Mouse (Mus musculus): ENCODE results near the gene Mmrn2. TPM values are rescaled to one million over a fixed set of nuclear protein-coding genes. Genes with fewer than 3 reads are reported as not detected.

Gene Mmrn2
- polyA plus RNA-seq, 1 experiment: 19.4 TPM

DNA sequence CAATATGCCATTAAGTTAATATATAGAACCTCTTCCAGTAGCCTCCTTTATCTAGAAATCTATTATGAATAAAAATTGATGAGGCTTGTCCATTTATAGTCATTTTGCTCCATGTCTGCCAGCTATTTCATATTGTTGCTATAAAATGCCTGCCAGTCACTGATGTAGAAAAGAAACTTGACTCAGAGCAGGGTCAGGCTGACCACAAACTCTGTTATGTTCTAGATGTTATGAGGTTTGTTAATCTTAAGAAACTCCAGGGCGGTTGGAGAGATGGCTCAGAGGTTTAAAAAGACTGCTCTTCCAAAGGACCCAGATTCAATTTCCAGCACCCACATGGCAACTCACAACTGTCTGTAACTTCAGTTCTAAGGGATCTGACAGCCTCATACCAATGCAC, 45.8 kb downstream of the Mmrn2 start:
- 85% methylated on average over 1 of the region's 1 CpGs for WGBS

GRCm38 (mm10) chr14:34428274-34428673, 53.0 kb downstream of the Mmrn2 start:
- Histone ChIP-seq H3K36me3 (ENCODE audit: control insufficient read depth, insufficient read depth, low read length) (peaks cover 2% of the 10 kb centered on the region; the same call in 1 of the 2 replicates), H3K27me3 (replicated peaks; ENCODE audit: control insufficient read depth, insufficient read depth, low read length) (no peaks in the 10 kb centered on the region), H3K27ac (ENCODE audit: insufficient read depth, low read depth, low read length) (no peak overlapping the region), H3K4me3 (ENCODE audit: insufficient read depth, low read depth, low read length) (no peak overlapping the region), H3K4me1 (ENCODE audit: control insufficient read depth, insufficient read depth, low read length) (no peaks in the 10 kb centered on the region)
- no peak for TF ChIP-seq POLR2A (IDR thresholded peaks at IDR 0.05; ENCODE audit: low read depth, low read length)
- TF ChIP-seq CTCF (conservative IDR thresholded peaks at IDR 0.05; ENCODE audit: insufficient read depth, insufficient read length, low read depth, low read length): peak; percentile 11; the same call in 1 of the 2 replicates
- DNase-seq: no peak
- 97% methylated on average over 3 of the region's 3 CpGs for WGBS

More for the DNA sequence above, 45.8 kb downstream of the Mmrn2 start:
- no peaks in the 10 kb centered on the region for H3K27me3 ChIP-seq (replicated peaks; ENCODE audit: control insufficient read depth, insufficient read depth, low read length)
- H3K36me3 ChIP-seq (ENCODE audit: control insufficient read depth, insufficient read depth, low read length): no peaks in the 10 kb centered on the region; the same call in 1 of the 2 replicates
- H3K4me1 ChIP-seq (ENCODE audit: control insufficient read depth, insufficient read depth, low read length): peaks cover 3% of the 10 kb centered on the region; the same call in 1 of the 2 replicates
- TF ChIP-seq CTCF (conservative IDR thresholded peaks at IDR 0.05; ENCODE audit: insufficient read depth, insufficient read length, low read depth, low read length): no peak
- TF ChIP-seq POLR2A (IDR thresholded peaks at IDR 0.05; ENCODE audit: low read depth, low read length): no peak
- no peak overlapping the region for H3K4me3 ChIP-seq (ENCODE audit: insufficient read depth, low read depth, low read length)
- H3K27ac ChIP-seq (ENCODE audit: insufficient read depth, low read depth, low read length): no peak overlapping the region
- no peak for DNase-seq

- no peak for TF ChIP-seq POLR2A (IDR thresholded peaks at IDR 0.05; ENCODE audit: low read depth, low read length)
- no peak for TF ChIP-seq CTCF (conservative IDR thresholded peaks at IDR 0.05; ENCODE audit: insufficient read depth, insufficient read length, low read depth, low read length)
- Histone ChIP-seq H3K36me3 (ENCODE audit: control insufficient read depth, insufficient read depth, low read length) (peaks cover 2% of the 10 kb centered on the region; the same call in 1 of the 2 replicates), H3K27ac (ENCODE audit: insufficient read depth, low read depth, low read length) (no peak overlapping the region), H3K4me3 (ENCODE audit: insufficient read depth, low read depth, low read length) (no peak overlapping the region), H3K27me3 (replicated peaks; ENCODE audit: control insufficient read depth, insufficient read depth, low read length) (no peaks in the 10 kb centered on the region), H3K4me1 (ENCODE audit: control insufficient read depth, insufficient read depth, low read length) (no peaks in the 10 kb centered on the region)
- 55% methylated on average over 1 of the region's 1 CpGs for WGBS
- no peak for DNase-seq
Observed at GRCm38 (mm10) chr14:34429069-34429468, 53.8 kb downstream of the Mmrn2 start.

DNA sequence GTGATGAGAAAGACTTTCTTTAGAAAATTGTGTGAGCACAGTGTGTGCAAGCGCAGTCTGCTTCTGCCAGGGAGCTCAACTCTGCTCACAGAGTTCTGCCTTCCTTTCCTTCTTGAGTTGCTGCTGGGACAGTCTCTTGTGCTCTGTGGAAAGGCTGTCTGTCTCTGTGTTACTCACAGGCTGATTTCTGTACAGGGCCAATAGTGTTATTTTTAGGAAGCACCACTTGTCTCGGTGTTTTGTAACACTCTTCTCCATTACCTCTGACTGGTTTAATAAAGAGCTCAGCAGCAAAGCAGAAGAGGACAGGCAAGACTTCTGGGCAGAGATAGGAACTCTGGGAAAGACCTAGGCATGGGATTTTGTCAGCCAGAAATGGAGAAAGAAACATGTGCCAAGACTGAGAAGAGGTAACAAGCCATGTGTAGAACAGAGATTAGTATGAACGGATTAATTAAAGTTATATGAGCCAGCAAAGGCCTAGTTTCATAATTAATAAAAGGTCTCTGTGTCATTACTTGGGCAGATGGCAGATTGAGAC, 65.3 kb downstream of the Mmrn2 start:
- Histone ChIP-seq H3K36me3 (ENCODE audit: control insufficient read depth, insufficient read depth, low read length) (peaks cover 4% of the 10 kb centered on the region; the same call in 1 of the 2 replicates), H3K27me3 (replicated peaks; ENCODE audit: control insufficient read depth, insufficient read depth, low read length) (no peaks in the 10 kb centered on the region), H3K4me1 (ENCODE audit: control insufficient read depth, insufficient read depth, low read length) (no peaks in the 10 kb centered on the region), H3K27ac (ENCODE audit: insufficient read depth, low read depth, low read length) (no peak overlapping the region), H3K4me3 (ENCODE audit: insufficient read depth, low read depth, low read length) (no peak overlapping the region)
- DNase-seq: no peak
- TF ChIP-seq POLR2A (IDR thresholded peaks at IDR 0.05; ENCODE audit: low read depth, low read length): no peak
- no peak for TF ChIP-seq CTCF (conservative IDR thresholded peaks at IDR 0.05; ENCODE audit: insufficient read depth, insufficient read length, low read depth, low read length)
- 81% methylated on average over 3 of the region's 3 CpGs for WGBS

GRCm38 (mm10) chr14:34442531-34442930, 67.3 kb downstream of the Mmrn2 start:
- Histone ChIP-seq H3K4me1 (ENCODE audit: control insufficient read depth, insufficient read depth, low read length) (no peaks in the 10 kb centered on the region), H3K36me3 (ENCODE audit: control insufficient read depth, insufficient read depth, low read length) (peaks cover 4% of the 10 kb centered on the region; the same call in 1 of the 2 replicates), H3K4me3 (ENCODE audit: insufficient read depth, low read depth, low read length) (no peak overlapping the region), H3K27me3 (replicated peaks; ENCODE audit: control insufficient read depth, insufficient read depth, low read length) (no peaks in the 10 kb centered on the region), H3K27ac (ENCODE audit: insufficient read depth, low read depth, low read length) (no peak overlapping the region)
- 46% methylated on average over 4 of the region's 4 CpGs for WGBS
- TF ChIP-seq CTCF (conservative IDR thresholded peaks at IDR 0.05; ENCODE audit: insufficient read depth, insufficient read length, low read depth, low read length) (no peak), POLR2A (IDR thresholded peaks at IDR 0.05; ENCODE audit: low read depth, low read length) (no peak)
- DNase-seq: no peak

DNA sequence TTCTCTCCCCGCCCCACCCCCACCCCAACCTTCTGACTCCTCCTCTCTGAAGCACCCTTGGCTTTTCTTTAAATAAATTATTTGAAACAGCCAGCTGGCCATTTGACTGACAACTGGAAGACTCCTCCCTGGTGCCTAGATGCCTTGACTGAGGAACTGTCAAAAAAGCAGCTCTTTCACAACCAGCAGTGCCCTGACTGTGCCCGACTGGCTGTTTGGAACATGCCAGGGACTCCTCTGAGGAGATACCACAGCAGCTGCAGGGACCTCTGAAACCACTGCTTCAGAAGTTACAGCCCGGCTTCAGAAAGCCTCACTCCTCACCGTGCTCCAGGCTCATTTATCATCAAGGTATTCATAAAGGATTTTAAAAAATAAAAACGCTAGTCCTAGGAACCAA, 69.1 kb downstream of the Mmrn2 start:
- WGBS: 77% methylated on average over 5 of the region's 5 CpGs
- Histone ChIP-seq H3K27ac (ENCODE audit: insufficient read depth, low read depth, low read length) (no peak overlapping the region), H3K36me3 (ENCODE audit: control insufficient read depth, insufficient read depth, low read length) (peaks cover 4% of the 10 kb centered on the region; the same call in 1 of the 2 replicates), H3K27me3 (replicated peaks; ENCODE audit: control insufficient read depth, insufficient read depth, low read length) (no peaks in the 10 kb centered on the region), H3K4me3 (ENCODE audit: insufficient read depth, low read depth, low read length) (no peak overlapping the region), H3K4me1 (ENCODE audit: control insufficient read depth, insufficient read depth, low read length) (no peaks in the 10 kb centered on the region; the same call in 1 of the 2 replicates)
- no peak for DNase-seq
- TF ChIP-seq POLR2A (IDR thresholded peaks at IDR 0.05; ENCODE audit: low read depth, low read length) (no peak), CTCF (conservative IDR thresholded peaks at IDR 0.05; ENCODE audit: insufficient read depth, insufficient read length, low read depth, low read length) (no peak)

DNA sequence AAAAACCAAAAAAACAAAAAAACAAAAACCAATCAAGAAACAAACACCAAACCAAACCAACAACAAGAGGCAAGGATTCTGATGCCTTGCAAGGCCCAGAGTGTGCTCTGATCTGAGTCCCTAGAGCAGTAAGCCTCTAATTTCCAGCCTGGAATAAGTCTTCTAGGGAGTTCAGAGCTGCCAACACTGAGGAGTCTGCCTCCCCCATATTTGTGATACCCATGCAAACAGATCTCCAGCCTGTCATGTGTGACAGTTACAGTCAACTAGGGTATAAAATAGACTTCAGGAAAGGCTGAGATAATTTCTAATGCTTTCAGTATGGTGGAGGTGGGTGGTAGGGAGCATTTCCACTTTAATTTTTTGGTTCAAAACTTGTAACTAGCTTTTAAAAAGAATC, 69.7 kb downstream of the Mmrn2 start:
- Histone ChIP-seq H3K4me1 (ENCODE audit: control insufficient read depth, insufficient read depth, low read length) (no peaks in the 10 kb centered on the region; the same call in 1 of the 2 replicates), H3K27ac (ENCODE audit: insufficient read depth, low read depth, low read length) (no peak overlapping the region), H3K36me3 (ENCODE audit: control insufficient read depth, insufficient read depth, low read length) (peaks cover 2% of the 10 kb centered on the region; the same call in 1 of the 2 replicates), H3K27me3 (replicated peaks; ENCODE audit: control insufficient read depth, insufficient read depth, low read length) (no peaks in the 10 kb centered on the region), H3K4me3 (ENCODE audit: insufficient read depth, low read depth, low read length) (no peak overlapping the region)
- DNase-seq: no peak
- TF ChIP-seq CTCF (conservative IDR thresholded peaks at IDR 0.05; ENCODE audit: insufficient read depth, insufficient read length, low read depth, low read length) (no peak), POLR2A (IDR thresholded peaks at IDR 0.05; ENCODE audit: low read depth, low read length) (no peak)
